Mouse (Mus musculus) myocyte (in vitro differentiated cells): ENCODE results near the gene Cyth4.

Experiments
- E2F4 ChIP-seq: IDR thresholded peaks from one replicate; pipeline ENCODE4 v1.6.1; 2011; ENCODE audit warnings: mild to moderate bottlenecking, control low read depth, moderate library complexity; ENCODE audit not compliant: insufficient read depth
- POLR2A ChIP-seq: IDR thresholded peaks from one replicate; pipeline ENCODE4 v1.6.1; 2011; ENCODE audit warnings: low read depth, mild to moderate bottlenecking, control low read depth, moderate library complexity; ENCODE audit not compliant: insufficient read length

GRCm38 (mm10) chr15:78559141-78559979 is 37.5 kb upstream of the Cyth4 start:
- TF ChIP-seq POLR2A (no peak), E2F4 (no peak)
